Mouse (Mus musculus) ES-E14 (cell line): ENCODE results near the gene Sox12.

Source experiments
- CHD2 ChIP-seq: IDR thresholded peaks from 2 replicates; pipeline ENCODE4 v1.6.1; 2014; ENCODE audit warnings: mild to moderate bottlenecking, low read depth, low read length, inconsistent platforms
- MAFK ChIP-seq: IDR thresholded peaks from 2 replicates; pipeline ENCODE4 v1.6.1; 2014; ENCODE audit warnings: mild to moderate bottlenecking, low read depth, low read length, inconsistent platforms; ENCODE audit not compliant: insufficient read depth
- ZNF384 ChIP-seq: IDR thresholded peaks from 2 replicates; pipeline ENCODE4 v1.6.1; 2012; ENCODE audit warnings: low read depth, low read length, inconsistent platforms

DNA sequence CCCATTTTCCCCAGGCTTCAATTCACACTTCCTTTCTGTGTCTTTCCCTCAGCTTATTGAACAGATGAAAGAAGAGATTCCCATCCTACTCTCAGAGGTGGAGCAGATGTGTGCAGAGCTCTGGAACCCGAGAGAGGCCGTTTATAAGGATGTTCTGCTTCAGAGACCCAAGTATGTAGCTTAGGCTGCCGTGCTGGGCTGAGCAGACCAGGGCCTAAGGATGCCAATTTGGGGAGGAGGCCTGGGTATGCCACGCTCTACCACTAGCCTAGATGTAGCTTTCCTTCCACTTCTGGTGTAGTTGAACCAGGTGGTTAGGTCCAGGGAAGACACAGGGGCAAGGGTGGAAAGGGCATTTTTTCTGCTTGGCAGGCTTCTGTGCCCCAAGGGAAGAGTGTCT, 44.5 kb upstream of the Sox12 start:
- no peak for TF ChIP-seq MAFK
- TF ChIP-seq CHD2, result no peak
- no peak for TF ChIP-seq ZNF384
